In genomic region chr7:29124970-29125369, GRCm38 (mm10) we compare ENCODE assay signal across 8 mouse cellular contexts. TPM values are rescaled to one million over a fixed set of nuclear protein-coding genes. Genes with fewer than 3 reads are reported as not detected.
DNase-seq lines count a peak whose midpoint lies in the region; ATAC-seq lines count a peak whose summit lies in the region.

TSS of gene Ryr1 (minus strand) at chr7:29125179.

- ATAC-seq in embryonic facial prominence, embryonic 13.5 days (ENCODE audit: insufficient number of reproducible peaks, insufficient read depth, low FRiP score, low TSS enrichment, low read depth) = peak; percentile 77; the same call in 1 of the 2 replicates
- peak; percentile 64; the same call in 1 of the 2 replicates for ATAC-seq in heart, embryonic 16.5 days (replicated peaks; ENCODE audit: extremely low read depth, insufficient read depth, low FRiP score)
- ATAC-seq in megakaryocyte progenitor cell, adult 5-6 weeks (replicated peaks; ENCODE audit: poor library complexity) = peak; percentile 91
- peak; percentile 88 for ATAC-seq in stomach, embryonic 15.5 days (ENCODE audit: insufficient read depth, low FRiP score, low read depth)

- peak within 1 kb of the TSS; percentile 87 for H3K4me2 ChIP-seq in embryonic facial prominence, embryonic 13.5 days
- peak within 1 kb of the TSS; percentile 75 for H3K4me2 ChIP-seq in heart, embryonic 16.5 days (ENCODE audit: low read depth, low read length)
- peak within 1 kb of the TSS; percentile 86 for H3K4me2 ChIP-seq in stomach, embryonic 15.5 days

- peak; percentile 86 for DNase-seq in 416B (ENCODE audit: low read depth)
- peak; percentile 70 for DNase-seq in Muller cell, postnatal 12 days (ENCODE audit: inconsistent ontology term)
- peak; percentile 75 to 84 for DNase-seq in kidney, postnatal 4 days
- no peak for DNase-seq in urinary bladder, postnatal 4 days (ENCODE audit: low spot score in 2 of 2)

- H3K27ac ChIP-seq in embryonic facial prominence, embryonic 13.5 days = no peak within 1 kb of the TSS
- H3K27ac ChIP-seq in heart, embryonic 16.5 days (ENCODE audit: low read length) = no peak within 1 kb of the TSS
- H3K27ac ChIP-seq in stomach, embryonic 15.5 days = no peak within 1 kb of the TSS

- no peaks in the 10 kb centered on the region for H3K27me3 ChIP-seq in embryonic facial prominence, embryonic 13.5 days
- peaks cover 5% of the 10 kb centered on the region; the same call in 1 of the 2 replicates for H3K27me3 ChIP-seq in heart, embryonic 16.5 days (ENCODE audit: control insufficient read depth, insufficient read depth, low read length)
- H3K27me3 ChIP-seq in stomach, embryonic 15.5 days (replicated peaks) = no peaks in the 10 kb centered on the region

- H3K4me1 ChIP-seq in embryonic facial prominence, embryonic 13.5 days = peaks cover 8% of the 10 kb centered on the region; the same call in 1 of the 2 replicates
- H3K4me1 ChIP-seq in heart, embryonic 16.5 days (ENCODE audit: control insufficient read depth, insufficient read depth, low read length) = peaks cover 6% of the 10 kb centered on the region; the same call in 1 of the 2 replicates
- peaks cover 16% of the 10 kb centered on the region; the same call in 1 of the 2 replicates for H3K4me1 ChIP-seq in stomach, embryonic 15.5 days

- H3K4me3 ChIP-seq in embryonic facial prominence, embryonic 13.5 days = peak within 1 kb of the TSS; percentile 49
- H3K4me3 ChIP-seq in heart, embryonic 16.5 days (ENCODE audit: low read length) = peak within 1 kb of the TSS; percentile 43
- H3K4me3 ChIP-seq in stomach, embryonic 15.5 days (replicated peaks) = peak within 1 kb of the TSS; percentile 40

- H3K9me3 ChIP-seq in embryonic facial prominence, embryonic 13.5 days = no peaks in the 10 kb centered on the region
- H3K9me3 ChIP-seq in heart, embryonic 16.5 days (replicated peaks; ENCODE audit: control insufficient read depth, low read length) = no peaks in the 10 kb centered on the region
- no peaks in the 10 kb centered on the region for H3K9me3 ChIP-seq in stomach, embryonic 15.5 days

- H3K9ac ChIP-seq in embryonic facial prominence, embryonic 13.5 days = peak within 1 kb of the TSS; percentile 75
- peak within 1 kb of the TSS; percentile 33; the same call in 1 of the 2 replicates for H3K9ac ChIP-seq in heart, embryonic 16.5 days (ENCODE audit: low read length)
- peak within 1 kb of the TSS; percentile 26; the same call in 1 of the 2 replicates for H3K9ac ChIP-seq in stomach, embryonic 15.5 days

- WGBS in embryonic facial prominence, embryonic 13.5 days = under 1% methylated on average over 16 of the region's 16 CpGs
- under 1% methylated on average over 16 of the region's 16 CpGs for WGBS in heart, embryonic 16.5 days
- WGBS in stomach, embryonic 15.5 days = under 1% methylated on average over 16 of the region's 16 CpGs

- H3K36me3 ChIP-seq in embryonic facial prominence, embryonic 13.5 days = no peaks in the 10 kb centered on the region
- no peaks in the 10 kb centered on the region for H3K36me3 ChIP-seq in heart, embryonic 16.5 days (ENCODE audit: control insufficient read depth, insufficient read depth)
- H3K36me3 ChIP-seq in stomach, embryonic 15.5 days = no peaks in the 10 kb centered on the region

RNA-seq across cellular contexts. Expression of gene Ryr1, which starts in this region (rescaled TPM):
- 2.3 and 3.3 TPM in 2 replicates for polyA plus RNA-seq in embryonic facial prominence, embryonic 13.5 days (2015; fragmentation: Nextera tagmentation; extraction: Ambion mirVana)
- 0.22 and 0.29 TPM in 2 replicates for polyA plus RNA-seq in heart, embryonic 16.5 days (2015; fragmentation: Nextera tagmentation; extraction: Ambion mirVana)
- 0.24 and 1.1 TPM in 2 replicates for total RNA-seq in megakaryocyte progenitor cell, adult 5-6 weeks (2015)
- total RNA-seq in megakaryocyte progenitor cell, adult 5-6 weeks (2017) = 0.12 and 0.44 TPM in 2 replicates
- 0.30 and 0.76 TPM in 2 replicates for polyA plus RNA-seq in stomach, embryonic 15.5 days (2015; fragmentation: Nextera tagmentation; extraction: Ambion mirVana)

Comparison
In these comparisons a context has a peak if more than half of its experiments do, and no peak if none do; other contexts are left out.
1. Peak in ATAC-seq, H3K4me3 ChIP-seq, H3K9ac ChIP-seq and H3K4me2 ChIP-seq in heart, embryonic 16.5 days; RNA of the gene not detected or under 1 TPM.
2. Peak in ATAC-seq, H3K4me3 ChIP-seq, H3K9ac ChIP-seq and H3K4me2 ChIP-seq in stomach, embryonic 15.5 days; RNA of the gene not detected or under 1 TPM.
3. DNase-seq: peak in 416B (single experiment), Muller cell, postnatal 12 days (single experiment) and kidney, postnatal 4 days (2 of 2); none in urinary bladder, postnatal 4 days (0 of 2).
4. Peak in every context shown above with its lines, with median percentiles within 50 percentile points of each other: ATAC-seq, H3K4me2 ChIP-seq, H3K4me3 ChIP-seq and H3K9ac ChIP-seq.